Mouse (Mus musculus) adipocyte (in vitro differentiated cells): ENCODE data around the gene Galnt18.

Experiments used
- DNase-seq: peaks from one replicate; pipeline ENCODE4 v3.0.0-alpha.2; 2016; ENCODE audit warnings: low spot score

Gene Galnt18

DNA sequence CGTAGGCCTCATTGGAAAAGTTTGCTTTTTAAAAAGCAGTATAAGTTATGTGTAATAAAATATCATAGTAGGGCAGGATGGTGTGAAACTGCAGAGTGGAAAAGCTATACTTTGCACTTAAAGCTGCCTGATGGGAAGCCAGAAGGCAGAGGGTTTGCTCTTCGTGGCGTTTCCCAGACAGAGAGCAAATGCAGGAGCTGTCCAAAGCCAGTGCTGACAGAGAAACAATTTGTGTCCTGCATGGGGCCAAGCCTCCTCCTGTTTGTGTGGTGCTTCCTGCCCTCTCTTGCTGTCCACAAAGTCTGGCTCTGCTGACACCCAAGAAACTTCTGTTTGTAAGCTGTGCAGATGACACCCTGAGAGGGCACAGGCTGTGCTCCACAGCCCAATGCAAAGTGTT, 220.8 kb downstream of the Galnt18 start:
- peak; percentile 14 for DNase-seq

DNA sequence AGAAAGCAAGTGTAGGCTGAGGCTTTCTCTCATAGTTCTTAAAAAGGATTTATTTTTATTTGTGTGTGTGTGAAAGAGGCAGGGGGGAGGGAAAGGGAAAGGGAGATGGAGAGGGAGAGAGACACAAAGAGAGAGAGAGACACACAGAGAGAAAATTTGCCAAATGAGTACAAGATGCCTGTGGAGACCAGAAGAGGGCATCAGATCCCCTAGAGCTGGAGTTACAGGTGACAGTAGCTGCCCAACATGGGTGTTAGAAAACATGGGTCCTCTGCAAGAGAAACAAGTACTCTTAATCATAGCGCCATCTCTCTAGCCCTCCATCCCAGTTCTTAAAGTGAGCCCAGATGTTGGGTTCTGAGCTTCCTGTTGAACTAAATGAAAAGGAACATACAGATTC, 228.8 kb downstream of the Galnt18 start:
- no peak for DNase-seq

DNA sequence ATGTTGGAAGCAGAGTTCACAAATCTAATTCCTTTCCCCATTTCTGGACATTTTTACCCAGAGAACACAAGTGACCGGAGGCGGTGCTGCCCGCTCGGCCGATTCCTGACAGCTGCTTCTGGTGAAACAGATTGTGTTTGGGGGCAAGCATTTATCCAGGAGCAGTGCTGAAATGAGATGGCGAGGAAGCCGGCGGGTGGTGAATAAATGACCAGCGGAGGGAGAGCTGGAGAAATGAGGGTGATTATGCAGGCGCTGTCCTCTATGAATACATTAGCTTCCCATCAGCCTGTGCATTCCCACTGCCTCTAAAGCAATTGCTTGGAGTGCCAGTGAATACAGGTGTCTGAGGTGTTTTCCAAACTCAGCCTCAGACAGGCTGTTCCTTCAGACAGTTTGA, 232.7 kb downstream of the Galnt18 start:
- DNase-seq = no peak

DNA sequence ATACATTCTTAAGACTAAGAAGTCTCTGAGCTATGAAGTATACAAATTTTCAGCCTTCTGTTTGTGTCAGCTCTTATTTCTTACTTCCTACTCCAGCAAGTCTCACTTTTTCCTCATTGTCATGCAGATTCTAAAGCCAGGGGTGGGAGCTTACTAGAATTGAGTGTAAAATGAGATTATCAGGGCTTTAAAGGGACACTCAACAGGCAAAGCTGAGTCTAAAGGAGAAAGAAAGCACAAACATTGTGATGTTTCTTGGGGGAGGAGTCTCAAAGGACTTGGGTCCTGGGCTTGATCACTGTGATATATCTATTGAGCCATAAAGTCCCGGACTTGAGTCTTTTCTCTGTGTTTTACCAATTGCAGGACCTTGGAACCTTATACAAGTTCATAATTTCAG, 234.2 kb downstream of the Galnt18 start:
- no peak for DNase-seq

DNA sequence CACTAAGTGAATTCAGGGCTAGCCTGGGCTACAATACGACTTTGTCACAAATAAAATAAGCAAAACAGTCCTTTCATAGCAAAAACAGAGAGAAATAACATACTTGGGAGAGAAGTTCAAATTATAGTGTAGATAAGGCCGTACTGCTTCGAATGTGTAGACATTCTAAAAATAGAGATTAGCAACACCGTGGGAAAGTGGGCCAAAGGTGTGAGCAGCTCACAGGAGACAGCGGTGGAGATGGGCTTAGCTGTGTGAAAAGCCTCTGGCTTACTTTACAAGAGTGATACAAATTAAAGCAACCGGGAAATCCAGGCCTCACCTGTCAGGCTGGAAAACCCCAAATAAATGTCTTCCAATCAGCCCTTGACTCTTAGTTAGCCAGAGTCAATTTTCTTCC, 241.8 kb downstream of the Galnt18 start:
- DNase-seq = peak; percentile 25

DNA sequence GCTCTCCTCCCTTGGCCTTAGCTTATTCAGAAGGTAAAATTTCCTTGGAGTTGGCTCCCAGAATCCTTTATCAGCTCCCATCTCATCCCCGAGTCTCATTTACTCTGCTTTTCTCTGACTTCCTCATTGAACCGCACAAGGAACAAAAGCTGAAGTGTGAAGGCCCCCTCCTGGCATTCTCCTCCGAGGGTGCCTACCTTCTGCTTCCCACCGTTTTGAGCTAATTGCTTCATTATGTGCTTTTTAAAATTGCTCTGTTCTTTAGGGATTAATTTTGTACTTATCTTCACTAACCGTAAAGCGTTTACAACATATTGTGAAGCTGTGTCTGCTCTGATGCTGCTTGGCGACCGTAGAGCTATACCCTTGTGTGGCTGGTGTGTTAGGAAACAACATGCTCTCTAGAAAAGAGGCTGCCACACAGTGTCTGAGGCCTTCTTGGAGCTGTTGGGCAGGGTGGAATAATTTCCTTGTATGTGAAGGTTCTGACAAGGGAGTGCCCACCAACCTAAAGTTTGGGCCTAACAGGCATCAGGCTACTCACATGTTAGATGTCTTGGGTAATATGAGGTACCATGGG, 244.9 kb downstream of the Galnt18 start:
- DNase-seq = no peak

DNA sequence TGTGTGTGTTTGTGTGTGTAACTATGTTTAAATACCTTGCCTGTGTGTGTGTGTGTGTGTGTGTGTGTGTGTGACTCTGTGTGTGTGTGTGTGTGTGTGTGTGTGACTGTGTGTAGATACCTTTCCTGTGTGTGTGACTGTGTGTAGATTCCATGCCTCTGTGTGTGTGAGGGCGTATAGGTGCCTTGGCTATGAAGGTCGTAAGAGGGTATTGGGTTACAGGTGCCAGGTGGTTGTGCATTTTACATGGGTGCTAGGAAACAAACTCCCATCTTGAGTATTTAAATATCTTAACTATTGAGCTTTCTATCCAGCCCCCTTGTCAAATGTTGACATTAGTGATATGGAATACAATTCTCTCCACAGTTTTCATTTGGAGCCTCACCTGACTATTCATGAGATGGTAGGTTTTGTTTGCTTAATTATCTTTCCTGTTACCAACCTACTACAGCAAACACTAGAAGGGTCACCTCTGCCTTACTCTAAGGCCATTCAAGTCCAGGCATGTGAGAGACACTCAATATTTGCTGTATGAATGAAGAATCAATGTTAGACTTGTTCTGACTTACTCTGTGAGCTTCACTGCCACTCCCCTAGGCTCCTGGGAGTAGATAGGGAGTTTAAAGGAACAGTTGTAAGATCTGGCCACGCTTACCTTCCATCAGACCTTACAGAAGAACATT, 250.7 kb downstream of the Galnt18 start:
- no peak for DNase-seq

DNA sequence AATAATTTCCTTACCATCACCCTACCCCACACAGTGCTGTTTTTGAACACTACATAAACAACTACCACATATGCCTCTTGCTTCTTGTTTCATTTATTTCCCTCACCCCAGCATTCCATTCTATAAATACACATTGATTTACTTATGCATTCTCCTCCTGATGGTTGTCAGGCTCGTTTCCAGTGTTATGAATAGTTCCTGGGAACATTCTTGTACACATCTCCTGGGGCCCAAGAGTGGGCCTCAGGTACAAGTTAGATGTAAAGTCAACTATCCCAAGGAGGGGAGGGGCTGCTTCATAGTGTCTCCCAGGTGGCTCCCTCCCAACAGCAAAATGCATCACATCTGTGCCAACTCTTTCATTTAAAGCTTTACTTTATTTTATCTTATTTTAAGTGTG, 251.3 kb downstream of the Galnt18 start:
- DNase-seq = no peak

DNA sequence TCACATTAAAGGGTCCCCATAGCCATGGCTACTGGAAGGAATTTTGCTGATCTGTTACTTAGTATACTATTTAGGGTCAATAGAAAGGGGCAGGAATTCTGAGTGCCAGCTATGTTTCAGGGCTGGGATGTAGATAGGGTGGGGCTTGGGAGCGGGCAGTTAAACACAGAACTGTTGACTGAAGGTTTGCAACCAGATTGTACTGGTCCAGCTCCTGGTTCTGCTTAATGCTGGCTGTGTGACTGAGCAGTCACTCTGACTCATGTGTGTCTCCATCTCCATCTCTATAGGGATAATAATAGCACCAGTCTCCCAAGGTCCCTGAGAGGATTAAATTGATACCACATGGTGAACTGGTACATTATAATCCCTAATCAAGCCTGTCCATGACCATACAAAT, 258.9 kb downstream of the Galnt18 start:
- DNase-seq = no peak

DNA sequence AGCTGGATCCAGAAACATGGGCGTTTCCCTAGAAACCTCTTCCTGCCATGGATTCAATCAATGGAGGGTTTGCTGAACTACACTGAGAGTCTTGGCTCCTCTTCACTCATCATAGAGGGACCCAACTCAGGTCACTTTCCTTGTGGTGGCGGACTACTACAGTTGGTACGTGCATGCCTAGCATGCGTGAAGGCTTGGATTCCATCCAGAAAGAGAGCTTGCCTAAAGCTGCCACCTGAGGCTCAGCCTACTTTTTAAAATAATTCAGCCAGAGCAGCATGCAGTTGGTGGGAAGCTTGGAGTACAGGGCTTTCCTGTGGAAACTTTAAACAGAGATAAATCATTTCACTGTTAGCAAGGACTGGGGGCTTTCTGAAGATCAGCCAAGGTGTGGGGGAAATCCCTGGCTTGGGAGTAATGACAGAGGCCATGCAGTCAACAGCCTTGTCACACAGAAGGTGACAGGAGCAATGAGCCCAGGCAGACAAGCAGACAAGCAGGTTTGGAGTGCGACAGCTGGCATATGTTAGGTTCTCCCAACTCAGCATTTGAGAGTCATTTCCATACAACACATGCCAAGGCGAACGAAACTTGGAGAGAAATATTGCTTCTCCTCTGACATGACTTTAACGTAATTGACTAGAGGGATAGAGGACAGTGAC, 261.1 kb downstream of the Galnt18 start:
- no peak for DNase-seq

DNA sequence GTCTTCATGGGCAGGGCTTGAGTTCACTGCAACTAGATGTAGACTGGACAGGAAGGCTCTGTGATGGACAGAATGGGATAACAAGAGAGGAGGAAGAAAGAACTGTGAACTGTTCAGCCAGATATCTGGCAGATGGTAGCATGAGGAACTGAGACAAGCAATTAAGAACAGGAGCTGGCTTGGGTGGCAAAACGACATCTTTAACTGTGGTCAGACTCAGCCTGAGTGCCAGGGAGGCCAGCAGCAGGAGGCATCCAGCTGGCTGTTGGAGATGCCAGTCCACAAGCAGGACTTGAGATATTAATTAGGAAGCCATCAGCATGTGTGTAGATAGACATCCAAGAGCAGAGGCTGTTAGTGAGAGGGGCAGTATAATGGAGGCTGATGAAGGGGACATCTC, 262.9 kb downstream of the Galnt18 start:
- no peak for DNase-seq

DNA sequence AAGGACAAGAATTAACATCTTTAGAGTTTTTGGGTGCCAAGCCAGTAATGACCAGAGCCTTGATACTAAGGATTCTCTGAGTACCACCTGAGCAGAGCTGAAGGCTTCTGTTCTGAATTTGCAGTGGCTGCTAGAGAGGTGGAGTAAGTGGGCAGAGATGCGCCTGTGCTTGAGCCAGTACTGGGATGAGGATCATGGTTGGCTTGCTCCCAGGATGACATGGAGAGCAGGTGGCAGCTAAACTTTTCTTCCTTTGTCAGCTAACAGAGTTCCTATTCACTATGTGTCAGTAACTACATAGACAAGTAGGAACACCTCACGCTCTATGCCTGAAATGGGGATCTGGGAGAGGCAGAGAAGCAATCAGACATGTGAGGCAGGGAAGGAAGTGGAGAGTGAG, 264.3 kb downstream of the Galnt18 start:
- no peak for DNase-seq

DNA sequence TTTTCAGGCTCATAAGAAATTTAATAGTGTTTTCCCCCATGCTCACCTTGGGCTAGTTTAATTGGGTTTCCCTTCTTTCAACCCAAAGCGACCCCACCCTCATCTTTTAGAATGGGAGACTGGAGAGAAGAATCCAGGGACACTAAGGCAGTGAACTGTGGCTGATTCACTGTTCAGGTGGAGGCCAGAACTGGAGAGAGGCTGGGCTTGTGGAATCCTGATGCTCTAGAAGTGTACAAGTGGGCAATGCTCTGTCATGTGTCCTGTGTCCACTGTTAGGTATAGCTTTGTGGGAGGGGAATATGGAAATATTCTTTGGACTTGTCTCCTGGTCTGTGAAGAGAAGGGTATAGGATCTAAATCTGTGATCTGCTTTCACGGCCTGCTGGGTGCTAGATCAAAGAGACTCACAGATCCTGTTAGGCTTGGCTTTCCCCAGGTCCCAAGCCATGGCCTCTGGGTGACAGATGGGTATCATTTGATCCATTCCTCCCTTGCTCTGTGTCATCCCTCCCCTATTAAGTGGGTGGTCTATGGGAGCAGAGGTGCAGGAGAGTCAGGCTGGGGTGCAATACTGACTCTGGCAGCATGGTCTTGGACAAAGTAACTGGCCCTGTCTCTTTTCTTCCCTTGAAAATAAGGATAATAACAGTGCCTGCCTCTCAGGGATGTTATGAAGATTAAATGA, 270.5 kb downstream of the Galnt18 start:
- no peak for DNase-seq

DNA sequence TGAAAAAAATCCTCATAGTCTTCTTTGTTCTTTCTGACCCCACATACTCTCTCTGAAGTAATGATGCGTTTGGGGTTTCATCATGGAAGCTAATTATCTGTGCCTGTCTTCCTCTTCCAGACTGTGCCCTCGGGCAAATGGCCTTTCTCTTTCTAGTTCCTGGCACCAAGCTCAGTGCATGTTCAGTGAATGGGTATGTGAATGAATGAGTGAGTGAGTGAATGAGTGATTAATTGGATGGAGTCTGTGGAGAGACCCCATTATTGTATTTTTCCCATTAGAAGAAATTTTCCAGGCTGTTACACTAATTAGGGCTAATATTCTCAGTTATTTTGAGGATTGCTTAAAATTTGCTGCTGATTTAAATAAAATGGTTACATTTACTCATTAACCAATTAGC, 279.2 kb downstream of the Galnt18 start:
- DNase-seq = no peak

DNA sequence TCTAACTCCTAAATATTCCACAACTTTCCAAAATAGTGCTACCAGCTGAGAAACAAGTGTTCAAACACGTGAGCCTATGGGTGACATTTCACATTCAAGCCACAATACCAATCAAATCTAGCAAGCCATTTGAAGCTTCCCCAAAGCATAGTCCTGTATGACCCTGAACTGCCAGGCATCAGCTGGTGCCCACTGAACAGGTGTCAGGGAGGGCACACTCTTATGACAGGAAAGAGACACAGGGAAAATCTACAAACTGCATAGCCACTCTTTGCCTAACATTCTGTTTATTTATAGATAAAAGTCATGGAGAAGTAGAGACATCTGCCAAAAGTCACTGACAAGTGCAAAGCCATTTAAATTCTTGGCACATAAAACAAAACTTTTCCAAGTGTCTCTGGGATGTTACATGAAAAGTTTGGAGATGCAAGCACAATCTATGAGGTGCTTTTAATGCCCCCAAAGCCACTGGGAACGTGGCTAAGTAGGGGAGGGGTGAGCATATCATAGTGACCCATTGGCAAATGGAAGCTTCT, 280.5 kb downstream of the Galnt18 start:
- no peak for DNase-seq

DNA sequence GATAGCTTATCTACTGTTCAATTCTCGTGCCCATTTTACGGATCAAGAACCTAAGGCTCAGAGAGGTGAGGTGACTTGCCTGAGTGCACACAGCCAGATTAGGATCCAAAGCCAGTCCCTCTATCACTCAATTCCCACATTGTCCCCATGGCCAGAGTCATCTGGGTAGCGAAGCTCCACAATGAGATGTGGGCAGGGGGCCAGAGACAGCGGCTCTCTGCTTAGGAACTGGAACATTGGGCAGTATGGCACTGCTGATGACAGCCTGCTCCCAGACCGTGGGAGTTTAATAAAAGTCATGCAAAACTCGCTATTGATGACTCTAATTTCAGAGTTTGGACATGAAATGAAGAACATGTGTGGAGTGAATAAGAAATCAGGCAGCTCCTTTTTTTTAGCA, 282.6 kb downstream of the Galnt18 start:
- no peak for DNase-seq

DNA sequence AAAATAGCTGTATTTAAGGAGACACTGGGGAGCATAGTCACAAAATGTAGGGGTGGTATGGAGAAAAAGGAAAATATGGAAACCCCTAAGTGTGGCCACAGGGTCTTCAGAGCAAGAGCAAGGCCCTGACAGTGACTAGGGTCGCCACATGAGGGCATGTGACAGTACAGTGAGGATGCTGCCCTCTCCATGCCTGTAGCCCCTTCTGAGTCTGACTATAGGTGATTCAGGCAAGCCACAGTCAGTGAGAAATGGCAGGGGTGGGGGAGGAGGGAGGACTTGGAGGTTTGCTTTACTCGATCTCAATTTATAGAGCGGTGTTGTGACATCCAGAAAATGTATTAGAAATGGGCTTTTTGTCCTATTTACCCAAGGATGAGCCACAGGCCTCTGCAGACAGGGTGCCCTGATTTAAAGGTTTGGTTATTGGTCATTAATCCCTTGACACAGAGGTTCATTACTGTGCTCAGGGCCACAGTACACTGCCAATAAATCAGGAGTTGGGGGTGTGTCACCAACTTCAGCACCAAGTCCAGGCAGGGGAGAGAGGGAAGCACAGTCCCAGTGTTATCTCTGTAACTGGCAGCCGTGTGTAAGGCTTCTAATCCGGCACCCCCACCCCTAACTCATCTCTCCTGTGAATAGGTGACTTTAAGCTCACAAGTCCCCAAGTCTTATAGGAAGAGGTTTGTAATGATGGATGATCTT, 287.4 kb downstream of the Galnt18 start:
- DNase-seq = no peak

DNA sequence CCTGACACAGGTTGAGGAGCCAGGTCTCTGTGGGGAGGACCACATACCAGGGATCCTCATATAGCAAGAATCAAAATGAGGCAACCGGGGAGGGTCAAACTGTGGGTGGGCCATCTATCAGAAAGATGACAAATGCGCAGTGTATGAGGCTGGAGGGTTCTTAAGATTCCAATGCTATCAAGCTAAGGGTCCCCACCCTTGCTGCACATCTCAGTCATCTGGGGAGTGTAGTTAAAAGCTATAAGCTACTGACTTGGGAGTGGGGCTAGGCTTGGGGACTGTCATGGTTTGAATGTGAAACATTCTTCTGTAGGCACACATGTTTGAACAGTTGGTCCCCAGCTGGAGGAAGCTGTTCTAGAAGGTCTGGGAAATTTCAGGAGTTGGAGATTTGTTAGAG, 288.2 kb downstream of the Galnt18 start:
- no peak for DNase-seq

DNA sequence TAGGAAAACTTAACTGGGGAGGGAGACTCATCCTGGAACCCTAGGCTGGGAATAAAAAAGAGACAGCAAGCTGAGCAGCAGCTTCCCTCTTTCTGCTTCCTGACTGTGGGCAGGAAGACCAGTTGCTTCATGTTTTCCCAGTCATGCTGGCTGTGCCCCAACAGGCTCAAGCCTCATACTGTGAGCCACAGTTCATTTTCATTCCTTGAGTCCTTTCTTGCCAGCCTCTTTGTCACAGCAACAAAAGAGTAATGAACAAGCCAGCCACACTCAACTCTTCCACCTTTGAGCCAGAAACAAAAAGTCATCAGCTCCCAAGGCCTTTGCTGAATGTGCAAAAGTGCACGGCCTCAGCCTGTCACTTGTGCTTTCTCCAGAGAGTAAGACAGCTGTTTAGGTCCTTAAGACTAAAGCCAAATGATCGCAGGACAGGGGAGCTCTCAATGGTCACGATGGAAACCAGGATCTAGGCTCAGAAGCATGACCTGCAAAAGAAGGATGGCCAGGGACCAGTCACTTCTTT, 292.9 kb downstream of the Galnt18 start:
- DNase-seq = peak; percentile 85

DNA sequence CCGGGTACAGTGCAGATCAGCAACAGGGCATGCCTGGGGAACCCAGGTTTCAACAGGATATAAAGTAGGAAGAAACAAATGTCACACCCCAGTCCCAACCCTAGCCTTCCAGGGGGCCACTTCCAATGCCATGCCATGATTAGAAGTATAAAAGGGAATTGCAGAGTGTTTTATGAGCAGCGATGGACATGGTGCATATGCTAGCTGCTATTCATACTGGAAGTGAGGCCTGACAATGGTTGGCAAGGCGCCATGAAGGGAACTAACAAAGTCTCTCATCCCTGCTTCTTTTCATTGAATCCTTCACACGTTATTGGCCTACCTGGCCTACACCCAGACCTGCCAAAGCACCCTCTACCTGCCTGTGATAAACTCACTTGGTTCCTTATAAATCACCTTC, 295.9 kb downstream of the Galnt18 start:
- DNase-seq = no peak

DNA sequence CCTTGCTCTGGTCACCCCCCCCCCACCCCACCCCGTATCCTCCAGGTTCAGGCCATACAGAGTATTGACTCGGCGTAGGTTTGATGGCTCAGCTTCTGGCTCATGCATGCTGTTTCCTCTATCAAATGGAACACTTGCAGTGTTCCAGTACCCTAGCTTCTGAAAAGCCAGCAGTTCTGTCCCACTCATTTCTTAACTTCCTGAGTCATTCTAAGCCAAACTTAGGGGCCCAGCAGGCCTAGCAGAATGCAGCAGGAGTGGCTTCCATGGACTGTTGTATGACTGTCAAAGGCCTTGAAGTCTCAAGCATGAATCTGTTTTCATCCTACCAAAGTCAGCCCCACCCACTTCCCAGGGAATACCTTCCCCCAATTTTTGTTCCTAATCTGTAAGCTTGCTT, 296.5 kb downstream of the Galnt18 start:
- no peak for DNase-seq

DNA sequence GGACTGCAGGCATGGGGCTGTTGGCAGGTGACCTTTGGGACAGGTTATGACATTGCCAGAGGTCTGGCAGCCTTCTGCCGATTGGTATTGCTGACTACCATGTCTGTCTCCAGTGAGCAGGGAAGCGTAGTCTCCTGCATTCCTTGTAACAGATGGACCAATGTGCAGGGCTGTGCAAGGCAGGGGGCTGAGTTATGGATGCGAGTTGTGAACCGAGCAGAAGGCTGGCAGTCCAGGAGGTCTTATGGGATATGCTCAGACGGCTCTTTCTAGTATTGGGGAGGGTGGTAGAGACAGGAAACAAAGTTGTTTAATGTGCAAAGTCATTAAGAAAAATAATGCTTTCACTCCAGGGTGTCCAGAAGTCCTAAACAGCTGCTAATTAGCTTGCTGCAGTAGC, 312.1 kb downstream of the Galnt18 start:
- DNase-seq = no peak
